Mouse (Mus musculus) olfactory bulb, adult 2 months (tissue): ENCODE data around the gene Bcor. TPM values are rescaled to one million over a fixed set of nuclear protein-coding genes. Genes with fewer than 3 reads are reported as not detected.

Experiments
- H3K27ac ChIP-seq: fragments of 200-500 bp; 2 replicates; pipeline ENCODE4 v1.5.1; 2012; ENCODE audit warnings: low read depth, low read length; ENCODE audit not compliant: insufficient read depth
- H3K4me1 ChIP-seq: fragments of 200-500 bp; 2 replicates; pipeline ENCODE4 v1.6.1; 2012; ENCODE audit warnings: low read length; ENCODE audit not compliant: control insufficient read depth, insufficient read depth
- H3K4me3 ChIP-seq: fragments of 200-500 bp; 2 replicates; pipeline ENCODE4 v1.5.1; 2012; ENCODE audit warnings: mild to moderate bottlenecking, low read depth, low read length, moderate library complexity; ENCODE audit not compliant: insufficient read depth
- CTCF ChIP-seq: fragments of 200-500 bp; IDR thresholded peaks from 2 replicates; pipeline ENCODE4 v1.5.1; 2012; ENCODE audit warnings: low read depth, mild to moderate bottlenecking, low read length, moderate library complexity; ENCODE audit not compliant: insufficient read depth
- POLR2A ChIP-seq: fragments of 200-500 bp; IDR thresholded peaks from 2 replicates; pipeline ENCODE4 v1.6.1; 2012; ENCODE audit warnings: mild to moderate bottlenecking, low read depth, low read length, moderate library complexity; ENCODE audit not compliant: insufficient read depth
- WGBS: fragments of 180-500 bp; shearing (Covaris S2); methylation state at CpG from one replicate; pipeline ENCODE4 v1.1.7; 2018; 5-methylcytosine and 5-hydroxymethylcytosine counted together
- polyA plus RNA-seq: library from polyadenylated mRNA; stranded (reverse); fragments of >200 nt; gene quantifications from 2 replicates; pipeline ENCODE4 v1.2.4, GENCODE M21; 2012; ENCODE audit warnings: low replicate concordance; ENCODE audit not compliant: missing spikeins, insufficient read depth, insufficient read length

Bcor gene
- polyA plus RNA-seq, 1 experiment = not detected

DNA sequence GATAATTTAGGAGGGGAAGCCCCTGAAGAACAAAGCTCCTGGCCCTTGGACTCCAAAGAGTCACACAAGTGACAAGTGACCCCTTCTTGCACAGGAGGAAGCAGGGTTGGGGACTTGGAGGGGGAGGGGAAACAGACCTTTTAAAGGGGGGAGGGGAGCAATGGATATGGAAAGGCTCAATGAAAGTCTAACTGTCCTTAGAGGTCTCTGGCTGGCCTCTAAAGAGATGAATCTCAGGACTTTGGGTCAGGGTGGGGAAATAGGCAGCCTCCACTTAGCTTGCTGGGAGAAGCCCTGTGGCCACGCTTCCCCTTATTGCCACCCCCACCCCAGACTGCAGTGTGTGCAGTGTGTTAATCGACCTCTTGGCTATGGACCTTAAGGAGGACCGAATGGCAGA is 158.2 kb downstream of the Bcor start:
- 45% methylated on average over 3 of the region's 3 CpGs for WGBS
- Histone ChIP-seq H3K27ac (no peak overlapping the region), H3K4me3 (no peak overlapping the region), H3K4me1 (peaks cover 53% of the 10 kb centered on the region)
- no peak for TF ChIP-seq POLR2A
- no peak for TF ChIP-seq CTCF

DNA sequence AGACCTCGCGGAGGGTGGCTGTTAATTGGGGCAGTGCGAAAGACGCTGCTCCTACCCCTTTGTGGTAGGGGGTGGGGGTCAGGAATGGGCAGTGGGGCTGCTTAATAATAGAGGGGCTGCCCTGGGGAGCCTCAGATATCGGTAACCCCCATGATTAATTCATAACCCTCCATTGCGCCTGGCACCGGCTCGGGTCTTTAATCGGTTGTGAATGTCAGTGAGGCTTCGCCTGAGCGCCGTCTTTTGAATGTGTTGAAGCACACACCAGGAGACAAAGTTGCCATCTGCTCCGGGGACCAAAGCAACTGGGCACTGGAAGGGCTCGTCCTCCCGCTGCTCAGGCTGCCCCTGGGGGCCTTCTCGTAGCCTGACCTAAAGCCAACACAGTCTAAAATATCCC is 158.8 kb downstream of the Bcor start:
- no peak overlapping the region for H3K27ac ChIP-seq
- WGBS = 52% methylated on average over 16 of the region's 16 CpGs
- H3K4me1 ChIP-seq = peaks cover 52% of the 10 kb centered on the region
- TF ChIP-seq POLR2A (no peak), CTCF (no peak)
- H3K4me3 ChIP-seq = no peak overlapping the region

GRCm38 (mm10) chrX:12000620-12001019 is 159.5 kb downstream of the Bcor start:
- Histone ChIP-seq H3K27ac (no peak overlapping the region), H3K4me3 (no peak overlapping the region), H3K4me1 (peaks cover 45% of the 10 kb centered on the region)
- WGBS = 65% methylated on average over 13 of the region's 13 CpGs
- no peak for TF ChIP-seq POLR2A
- no peak for TF ChIP-seq CTCF

GRCm38 (mm10) chrX:11999951-12000350 is 160.2 kb downstream of the Bcor start:
- Histone ChIP-seq H3K4me1 (peaks cover 38% of the 10 kb centered on the region), H3K27ac (no peak overlapping the region), H3K4me3 (no peak overlapping the region)
- 67% methylated on average over 19 of the region's 19 CpGs for WGBS
- TF ChIP-seq CTCF (no peak), POLR2A (no peak)

DNA sequence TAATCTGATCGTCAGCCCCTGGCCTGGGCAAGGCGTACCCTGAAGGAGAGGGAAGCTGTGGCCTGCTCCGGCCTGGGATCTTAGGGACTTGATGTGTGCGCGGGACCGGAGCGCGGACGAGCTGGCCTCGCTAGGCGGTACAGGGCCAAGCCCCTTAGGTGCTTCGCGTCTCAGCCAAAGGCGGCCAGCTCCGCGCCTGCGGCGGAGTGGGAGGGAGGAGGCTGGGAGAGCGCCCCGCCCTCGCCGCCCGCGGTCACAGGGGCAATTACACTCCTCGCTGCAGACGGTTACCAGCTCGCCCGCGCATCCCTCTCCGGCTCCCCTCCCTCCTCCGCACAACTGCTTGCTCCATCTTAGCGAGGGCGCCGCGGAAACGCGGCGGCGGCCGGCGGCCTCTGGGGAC is 161.2 kb downstream of the Bcor start:
- 4% methylated on average over 39 of the region's 41 CpGs for WGBS
- peaks cover 28% of the 10 kb centered on the region for H3K4me1 ChIP-seq
- TF ChIP-seq CTCF = no peak
- TF ChIP-seq POLR2A = no peak
- no peak overlapping the region for H3K27ac ChIP-seq
- H3K4me3 ChIP-seq = peak overlapping the region; percentile 50

GRCm38 (mm10) chrX:11996891-11997290 is 163.3 kb downstream of the Bcor start:
- Histone ChIP-seq H3K4me1 (peaks cover 17% of the 10 kb centered on the region), H3K27ac (no peak overlapping the region), H3K4me3 (no peak overlapping the region)
- WGBS = 82% methylated on average over 2 of the region's 2 CpGs
- TF ChIP-seq POLR2A = no peak
- no peak for TF ChIP-seq CTCF

DNA sequence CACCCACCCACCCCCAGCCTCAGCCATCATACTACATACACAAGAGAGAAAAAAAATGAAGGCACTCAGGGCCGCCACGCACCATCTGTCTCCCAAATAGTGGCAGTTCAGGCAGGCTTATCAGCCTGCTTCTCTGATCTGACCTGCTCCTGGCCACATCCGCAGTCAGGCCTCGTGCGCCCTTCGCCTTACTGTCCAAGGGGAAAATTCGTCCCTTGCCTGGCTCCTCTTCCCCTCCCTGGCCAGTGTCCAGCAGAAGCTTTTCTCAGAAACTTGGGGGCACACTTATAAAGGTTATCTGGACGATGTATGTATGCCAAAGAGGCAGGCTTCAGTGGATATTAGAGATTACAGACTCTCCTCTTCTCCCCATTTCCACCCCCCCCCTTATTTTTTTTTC is 163.7 kb downstream of the Bcor start:
- no peak for TF ChIP-seq CTCF
- no peak for TF ChIP-seq POLR2A

GRCm38 (mm10) chrX:11993641-11994419 is 166.3 kb downstream of the Bcor start:
- Histone ChIP-seq H3K27ac (no peak overlapping the region), H3K4me1 (peaks cover 1% of the 10 kb centered on the region; the same call in 1 of the 2 replicates), H3K4me3 (no peak overlapping the region)
- no peak for TF ChIP-seq CTCF
- TF ChIP-seq POLR2A = no peak
- WGBS = 91% methylated on average over 5 of the region's 5 CpGs

More for the DNA sequence above, 163.7 kb downstream of the Bcor start:
- H3K27ac ChIP-seq = no peak overlapping the region
- peaks cover 17% of the 10 kb centered on the region for H3K4me1 ChIP-seq
- H3K4me3 ChIP-seq = no peak overlapping the region
- 88% methylated on average over 8 of the region's 8 CpGs for WGBS

- H3K27ac ChIP-seq = no peak overlapping the region
- H3K4me1 ChIP-seq = no peaks in the 10 kb centered on the region
- no peak overlapping the region for H3K4me3 ChIP-seq
- 92% methylated on average over 13 of the region's 13 CpGs for WGBS
- TF ChIP-seq POLR2A = no peak
- TF ChIP-seq CTCF = no peak
These were observed 170.7 kb downstream of the Bcor start for GRCm38 (mm10) chrX:11989471-11989870.
